Mouse (Mus musculus) midbrain, embryonic 13.5 days (tissue): ENCODE measurements around the gene Cpe. TPM values are rescaled to one million over a fixed set of nuclear protein-coding genes. Genes with fewer than 3 reads are reported as not detected.

Experiments used
- ATAC-seq: fragments of 200-750 bp; cut with Nextera tagmentation; 2 replicates; pipeline ENCODE4 v1.8.0; 2017; ENCODE audit warnings: mild to moderate bottlenecking, moderate TSS enrichment, moderate library complexity
- H3K27ac ChIP-seq: fragments of 300-500 bp; sonication (generic); 2 replicates; pipeline ENCODE4 v1.5.1; 2015; ENCODE audit warnings: inconsistent platforms, mild to moderate bottlenecking, moderate library complexity
- H3K27me3 ChIP-seq: fragments of 300-500 bp; sonication (generic); 2 replicates; pipeline ENCODE4 v1.6.1; 2015; ENCODE audit warnings: mild to moderate bottlenecking, inconsistent platforms
- H3K36me3 ChIP-seq: fragments of 300-500 bp; sonication (generic); 2 replicates; pipeline ENCODE4 v1.6.1; 2015; ENCODE audit warnings: mild to moderate bottlenecking, inconsistent platforms
- H3K4me1 ChIP-seq: fragments of 300-500 bp; sonication (generic); replicated peaks from 2 replicates; pipeline ENCODE4 v1.6.1; 2015; ENCODE audit warnings: inconsistent platforms
- H3K4me2 ChIP-seq: fragments of 300-500 bp; sonication (generic); replicated peaks from 2 replicates; pipeline ENCODE4 v1.6.1; 2015; ENCODE audit warnings: moderate library complexity, mild to moderate bottlenecking, inconsistent platforms
- H3K4me3 ChIP-seq: fragments of 300-500 bp; sonication (generic); replicated peaks from 2 replicates; pipeline ENCODE4 v1.5.1; 2015; ENCODE audit warnings: mild to moderate bottlenecking, inconsistent platforms
- H3K9ac ChIP-seq: fragments of 300-500 bp; sonication (generic); replicated peaks from 2 replicates; pipeline ENCODE4 v1.6.1; 2015; ENCODE audit warnings: mild to moderate bottlenecking, inconsistent platforms
- H3K9me3 ChIP-seq: fragments of 300-500 bp; sonication (generic); 2 replicates; pipeline ENCODE4 v1.6.1; 2016; ENCODE audit warnings: mild to moderate bottlenecking, inconsistent platforms
- WGBS: fragments of 180-500 bp; shearing (Covaris S2); methylation state at CpG from one replicate; pipeline ENCODE4 v1.1.7; 2015; 5-methylcytosine and 5-hydroxymethylcytosine counted together
- polyA plus RNA-seq: library from polyadenylated mRNA; unstranded; fragments of >200 nt; fragmentation: Nextera tagmentation; extraction: Ambion mirVana; gene quantifications from 2 replicates; pipeline ENCODE4 v1.2.1, GENCODE M21; 2015

The Cpe gene
- polyA plus RNA-seq, 1 experiment from 2014 or later: 676 TPM

DNA sequence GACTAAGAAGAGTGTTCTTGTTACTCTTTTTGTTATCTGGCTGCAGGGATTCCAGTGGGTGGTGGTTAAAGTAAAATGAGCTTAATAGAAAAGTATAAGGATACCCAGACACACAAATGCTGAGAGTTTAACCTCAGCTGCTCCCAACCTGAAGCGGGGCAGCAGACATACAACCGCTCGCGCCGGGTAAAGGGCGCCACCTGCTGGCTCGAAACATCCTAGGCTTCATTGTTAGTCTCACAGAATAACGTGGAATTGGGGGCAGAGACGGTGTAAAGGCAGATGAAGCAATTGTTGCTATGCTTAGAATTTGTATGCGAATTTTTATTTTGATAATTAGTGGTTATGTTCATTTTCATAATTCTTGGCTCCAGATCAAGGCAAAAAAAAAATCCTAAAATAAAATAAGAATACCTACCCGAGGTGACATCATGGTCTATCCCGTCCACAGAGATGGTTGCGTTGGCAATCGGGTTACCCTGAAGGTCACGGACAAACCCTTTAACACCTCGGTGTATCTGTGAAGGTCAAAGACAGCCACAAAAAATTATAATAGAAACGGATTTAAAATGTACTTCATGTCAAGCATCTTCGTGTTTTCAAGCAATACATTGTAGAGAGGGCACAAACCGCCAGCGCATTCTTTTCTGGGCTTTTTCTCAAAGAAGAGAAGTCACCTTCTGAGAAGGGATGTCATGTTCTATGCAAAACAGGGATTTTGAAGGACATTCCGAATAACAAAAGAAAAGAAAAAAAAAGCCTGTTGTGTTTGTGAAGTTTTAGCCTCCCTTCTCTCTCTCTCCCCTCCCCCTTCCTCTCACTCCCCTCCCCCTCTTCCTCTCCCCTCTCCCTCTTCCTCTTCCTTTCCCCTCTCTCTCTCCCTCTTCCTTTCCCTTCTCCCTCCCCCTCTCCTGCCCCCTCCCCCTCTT is 95.5 kb downstream of the Cpe start:
- no peaks in the 10 kb centered on the region for H3K27me3 ChIP-seq
- 43% methylated on average over 21 of the region's 21 CpGs for WGBS

DNA sequence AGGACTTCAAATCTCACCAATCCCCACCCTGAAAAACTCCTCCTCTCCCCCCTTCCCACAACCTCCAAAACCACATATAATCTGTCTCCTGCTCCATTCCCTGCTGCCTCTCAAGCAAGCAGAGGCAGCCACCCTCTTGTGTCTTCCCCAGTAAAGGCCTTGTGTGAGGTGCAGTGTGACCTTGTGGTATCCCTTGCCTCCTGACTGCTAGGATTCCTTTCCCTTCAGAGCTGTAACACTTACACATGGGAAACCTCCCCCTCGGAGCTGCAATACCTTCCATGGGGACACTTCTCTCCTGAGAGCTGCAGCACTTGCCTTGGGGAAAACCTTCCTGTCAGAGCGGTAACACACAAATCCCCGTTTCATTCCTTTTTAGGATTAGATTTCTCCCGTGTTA is 96.5 kb downstream of the Cpe start:
- Histone ChIP-seq H3K9me3 (no peaks in the 10 kb centered on the region), H3K4me1 (no peaks in the 10 kb centered on the region), H3K4me2 (no peak overlapping the region), H3K9ac (no peak overlapping the region), H3K4me3 (no peak overlapping the region), H3K36me3 (peaks cover 52% of the 10 kb centered on the region), H3K27ac (no peak overlapping the region), H3K27me3 (no peaks in the 10 kb centered on the region)
- 77% methylated on average over 4 of the region's 4 CpGs for WGBS
- ATAC-seq: no peak

More for the DNA sequence above, 95.5 kb downstream of the Cpe start:
- no peak overlapping the region for H3K9ac ChIP-seq
- ATAC-seq: peak; percentile 44; the same call in 1 of the 2 replicates
- H3K36me3 ChIP-seq: peaks cover 50% of the 10 kb centered on the region
- no peak overlapping the region for H3K27ac ChIP-seq
- H3K4me1 ChIP-seq: no peaks in the 10 kb centered on the region
- H3K4me2 ChIP-seq: no peak overlapping the region
- H3K4me3 ChIP-seq: no peak overlapping the region
- no peaks in the 10 kb centered on the region for H3K9me3 ChIP-seq

DNA sequence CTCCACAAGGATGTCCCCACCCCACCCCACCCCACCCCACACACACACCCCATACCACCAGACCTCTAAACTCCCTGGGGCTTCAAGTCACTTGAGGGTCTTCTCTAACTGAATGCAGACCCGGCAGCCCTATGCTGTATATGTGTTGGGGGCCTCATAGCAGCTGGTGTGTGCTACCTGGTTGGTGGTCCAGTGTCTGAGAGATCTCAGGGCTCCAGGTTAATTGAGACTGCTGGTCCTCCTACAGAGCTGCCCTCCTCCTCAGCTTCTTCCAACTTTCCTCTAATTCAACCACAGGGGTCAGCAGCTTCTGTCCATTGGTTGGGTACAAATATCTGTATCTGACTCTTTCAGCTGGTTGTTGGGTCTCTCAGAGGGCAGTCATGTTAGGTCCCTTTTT is 102.4 kb downstream of the Cpe start:
- H3K9me3 ChIP-seq: no peaks in the 10 kb centered on the region
- ATAC-seq: 0 out of 2 replicates have a peak, but pooled peaks have one; percentile 43
- no peak overlapping the region for H3K9ac ChIP-seq
- no peaks in the 10 kb centered on the region for H3K4me1 ChIP-seq
- H3K27ac ChIP-seq: no peak overlapping the region
- H3K4me3 ChIP-seq: no peak overlapping the region
- WGBS: 100% methylated on average over 1 of the region's 1 CpGs
- H3K4me2 ChIP-seq: no peak overlapping the region
- peaks cover 48% of the 10 kb centered on the region for H3K36me3 ChIP-seq
- no peaks in the 10 kb centered on the region for H3K27me3 ChIP-seq

DNA sequence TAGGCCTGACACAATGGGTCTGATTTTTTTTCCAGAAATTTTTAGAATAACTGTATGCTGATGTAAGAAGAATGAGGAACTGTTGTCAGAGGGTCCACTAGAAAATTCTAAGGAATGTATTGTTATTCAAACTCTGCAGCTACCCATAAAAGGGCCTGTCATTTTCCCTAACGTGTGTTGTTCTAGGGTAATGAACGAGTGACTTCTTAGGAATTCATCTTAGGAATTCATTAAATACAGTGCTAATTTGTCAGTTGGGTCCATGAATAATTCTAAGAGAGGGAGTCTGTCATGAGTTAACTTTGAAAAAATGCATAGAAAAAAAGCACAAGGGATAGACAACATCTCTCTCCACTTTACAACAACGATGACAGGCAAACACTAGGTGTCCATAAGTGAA is 110.0 kb downstream of the Cpe start:
- no peak for ATAC-seq
- Histone ChIP-seq H3K9me3 (no peaks in the 10 kb centered on the region), H3K9ac (no peak overlapping the region), H3K4me2 (no peak overlapping the region), H3K27me3 (no peaks in the 10 kb centered on the region), H3K4me3 (no peak overlapping the region), H3K36me3 (no peaks in the 10 kb centered on the region), H3K27ac (no peak overlapping the region), H3K4me1 (no peaks in the 10 kb centered on the region)
- 60% methylated on average over 3 of the region's 3 CpGs for WGBS

DNA sequence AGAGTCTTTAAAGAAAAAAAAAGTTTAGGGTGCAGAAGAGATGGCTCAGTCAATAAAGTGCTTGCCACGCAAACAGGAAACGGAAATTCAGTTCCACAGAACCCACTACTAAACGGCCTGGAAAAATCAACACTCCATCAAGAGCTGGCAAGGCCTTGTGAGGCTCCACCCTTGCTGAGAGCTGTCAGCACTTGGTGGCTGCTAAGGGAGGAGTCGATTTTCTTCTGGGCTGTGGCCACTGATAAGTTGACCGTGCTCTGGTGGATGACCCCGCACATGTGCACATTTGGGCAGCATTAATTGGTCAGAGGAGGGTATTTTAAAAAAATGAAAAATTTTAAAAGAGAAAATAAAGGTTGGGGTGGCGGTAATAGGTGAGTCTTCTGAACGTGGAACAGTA is 114.6 kb downstream of the Cpe start:
- no peaks in the 10 kb centered on the region for H3K36me3 ChIP-seq
- no peaks in the 10 kb centered on the region for H3K4me1 ChIP-seq
- H3K9me3 ChIP-seq: no peaks in the 10 kb centered on the region
- H3K4me2 ChIP-seq: no peak overlapping the region
- 90% methylated on average over 8 of the region's 8 CpGs for WGBS
- no peak overlapping the region for H3K4me3 ChIP-seq
- H3K27ac ChIP-seq: no peak overlapping the region
- no peak for ATAC-seq
- H3K9ac ChIP-seq: no peak overlapping the region
- no peaks in the 10 kb centered on the region for H3K27me3 ChIP-seq

DNA sequence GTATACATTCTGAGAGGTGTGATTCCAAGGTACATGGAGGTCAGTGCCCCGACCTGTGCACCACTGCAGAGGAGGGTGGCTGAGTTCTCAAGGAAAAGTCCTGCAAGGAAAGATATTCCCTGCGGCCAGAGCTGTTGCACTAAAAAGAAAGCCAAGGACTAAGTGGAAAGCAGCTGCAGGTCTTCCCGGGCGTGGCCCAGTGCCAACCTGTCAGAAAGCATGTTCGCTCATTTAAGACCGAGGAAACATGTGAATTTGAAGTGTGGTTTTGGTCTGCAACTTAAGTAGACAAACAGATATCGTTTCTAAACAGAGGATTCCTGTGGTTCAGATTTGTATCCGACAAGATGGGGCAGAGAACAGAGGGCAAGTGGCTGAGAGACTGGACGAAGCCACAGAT is 117.9 kb downstream of the Cpe start:
- H3K27ac ChIP-seq: no peak overlapping the region
- no peaks in the 10 kb centered on the region for H3K4me1 ChIP-seq
- H3K9ac ChIP-seq: no peak overlapping the region
- no peaks in the 10 kb centered on the region for H3K27me3 ChIP-seq
- H3K4me3 ChIP-seq: no peak overlapping the region
- no peak for ATAC-seq
- no peaks in the 10 kb centered on the region for H3K9me3 ChIP-seq
- no peak overlapping the region for H3K4me2 ChIP-seq
- WGBS: 94% methylated on average over 9 of the region's 9 CpGs
- no peaks in the 10 kb centered on the region for H3K36me3 ChIP-seq

DNA sequence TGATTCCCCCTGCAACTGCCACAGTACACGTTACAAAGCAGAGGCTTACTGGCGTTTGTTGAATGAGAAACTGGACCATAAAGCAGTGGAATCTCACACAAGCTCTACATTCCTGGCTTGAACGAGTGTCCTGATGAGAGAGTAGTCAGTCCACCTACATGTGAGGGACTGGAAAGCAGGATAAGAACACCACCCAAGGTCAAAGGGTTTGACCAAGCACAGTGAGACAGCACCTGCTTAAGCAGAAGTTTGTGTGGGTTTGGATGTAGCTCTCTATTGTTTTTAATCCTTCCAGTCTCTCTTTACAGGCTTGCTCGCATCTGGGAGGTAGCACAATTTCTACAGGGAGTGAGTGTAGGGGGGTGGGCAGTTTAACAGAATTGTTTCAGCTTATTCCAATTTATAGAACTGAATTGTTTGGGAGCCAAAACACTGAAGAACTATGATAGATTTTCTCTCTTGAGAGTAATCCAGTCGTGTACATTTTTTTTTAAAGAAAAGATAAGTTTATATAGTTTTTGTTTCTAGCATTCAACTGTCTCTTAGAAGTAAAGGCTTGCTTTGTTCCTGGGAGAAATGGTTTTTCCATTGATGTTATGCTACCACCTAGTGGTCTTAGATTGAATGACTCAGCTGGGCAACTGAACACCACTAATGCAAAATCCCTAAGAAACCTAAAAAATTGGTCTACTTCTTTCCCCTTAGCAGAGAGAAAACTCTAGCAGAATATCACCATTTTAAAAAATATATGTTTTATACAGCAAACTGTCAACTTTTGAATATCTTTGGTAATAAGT is 144.6 kb downstream of the Cpe start:
- no peaks in the 10 kb centered on the region for H3K36me3 ChIP-seq
- no peak overlapping the region for H3K4me2 ChIP-seq
- H3K4me3 ChIP-seq: no peak overlapping the region
- peak; percentile 60; the same call in 1 of the 2 replicates for ATAC-seq
- no peak overlapping the region for H3K27ac ChIP-seq
- no peaks in the 10 kb centered on the region for H3K4me1 ChIP-seq
- 23% methylated on average over 5 of the region's 5 CpGs for WGBS
- H3K9me3 ChIP-seq: no peaks in the 10 kb centered on the region
- no peaks in the 10 kb centered on the region for H3K27me3 ChIP-seq
- no peak overlapping the region for H3K9ac ChIP-seq

DNA sequence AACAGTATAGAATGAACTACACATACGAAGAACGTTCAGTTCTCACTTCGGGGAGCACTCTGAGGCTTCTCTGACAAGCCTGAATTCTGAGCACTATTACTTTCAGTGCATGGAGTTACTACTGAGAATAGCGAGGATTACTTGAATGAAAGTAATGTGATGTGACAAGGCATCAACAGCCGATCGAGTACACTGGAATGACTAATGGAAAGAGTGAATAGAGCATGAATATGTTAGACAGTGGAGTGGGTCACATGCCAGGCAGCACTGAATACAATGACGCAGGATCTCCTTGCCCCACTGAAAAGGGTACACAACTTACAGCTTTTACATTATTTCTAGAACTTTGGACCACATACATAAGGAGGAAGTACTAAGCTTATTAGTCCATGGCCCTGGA is 149.4 kb downstream of the Cpe start:
- H3K27me3 ChIP-seq: no peaks in the 10 kb centered on the region
- 58% methylated on average over 7 of the region's 7 CpGs for WGBS
- H3K4me3 ChIP-seq: no peak overlapping the region
- no peak overlapping the region for H3K9ac ChIP-seq
- peak; percentile 40; the same call in 1 of the 2 replicates for ATAC-seq
- H3K9me3 ChIP-seq: no peaks in the 10 kb centered on the region
- no peaks in the 10 kb centered on the region for H3K36me3 ChIP-seq
- no peak overlapping the region for H3K4me2 ChIP-seq
- H3K27ac ChIP-seq: no peak overlapping the region
- H3K4me1 ChIP-seq: no peaks in the 10 kb centered on the region

Other genes starting within 250 kb of the Cpe start
- 155 and 168 TPM in 2 replicates for gene Msmo1, start 40.7 kb upstream of the Cpe start, polyA plus RNA-seq
- 17.2 and 20.7 TPM in 2 replicates for gene Klhl2, start 157.0 kb upstream of the Cpe start, polyA plus RNA-seq